Mouse (Mus musculus) Patski (cell line): ENCODE measurements around the gene Pagr1b. TPM values are rescaled to one million over a fixed set of nuclear protein-coding genes. Genes with fewer than 3 reads are reported as not detected.

ENCODE experiments used
- ATAC-seq: fragments of 100-300 bp; one replicate; pipeline ENCODE4 v1.8.0; 2021
- CTCF ChIA-PET: fragments of 350-600 bp; sonication (Branson Sonifier 250); formaldehyde crosslinking; loops from one replicate; lab custom pipeline; 2022; ENCODE audit warnings: inconsistent platforms; lab: Charles Lee
- POLR2A ChIA-PET: fragments of 350-600 bp; sonication (Branson Sonifier 250); formaldehyde crosslinking; loops from one replicate; lab custom pipeline; 2022; ENCODE audit warnings: antibody characterized with exemption, inconsistent platforms; lab: Charles Lee
- DNase-seq: peaks from one replicate; pipeline ENCODE4 v3.0.0-alpha.2; 2011; ENCODE audit warnings: low read depth, low spot score
- H3K27me3 ChIP-seq: fragments of 371-371 bp; one replicate; pipeline ENCODE4 v1.5.1; 2021
- CTCF ChIP-seq: fragments of 100-300 bp; IDR thresholded peaks from one replicate; pipeline ENCODE4 v1.5.1; 2021
- in situ Hi-C: fragments of 300-500 bp; cut with MboI; formaldehyde crosslinking; loops from 3 replicates; pipeline ENCODE4 v1.11.1; 2018; ENCODE audit warnings: low pct_unique_long_range_greater_than_20kb, mixed read lengths
- polyA plus RNA-seq: library from polyadenylated mRNA; unstranded; gene quantifications from one replicate; pipeline ENCODE4 v1.2.3, GENCODE M21; 2021

The Pagr1b gene
- polyA plus RNA-seq, 1 experiment from 2014 or later, result 0.33 TPM

DNA sequence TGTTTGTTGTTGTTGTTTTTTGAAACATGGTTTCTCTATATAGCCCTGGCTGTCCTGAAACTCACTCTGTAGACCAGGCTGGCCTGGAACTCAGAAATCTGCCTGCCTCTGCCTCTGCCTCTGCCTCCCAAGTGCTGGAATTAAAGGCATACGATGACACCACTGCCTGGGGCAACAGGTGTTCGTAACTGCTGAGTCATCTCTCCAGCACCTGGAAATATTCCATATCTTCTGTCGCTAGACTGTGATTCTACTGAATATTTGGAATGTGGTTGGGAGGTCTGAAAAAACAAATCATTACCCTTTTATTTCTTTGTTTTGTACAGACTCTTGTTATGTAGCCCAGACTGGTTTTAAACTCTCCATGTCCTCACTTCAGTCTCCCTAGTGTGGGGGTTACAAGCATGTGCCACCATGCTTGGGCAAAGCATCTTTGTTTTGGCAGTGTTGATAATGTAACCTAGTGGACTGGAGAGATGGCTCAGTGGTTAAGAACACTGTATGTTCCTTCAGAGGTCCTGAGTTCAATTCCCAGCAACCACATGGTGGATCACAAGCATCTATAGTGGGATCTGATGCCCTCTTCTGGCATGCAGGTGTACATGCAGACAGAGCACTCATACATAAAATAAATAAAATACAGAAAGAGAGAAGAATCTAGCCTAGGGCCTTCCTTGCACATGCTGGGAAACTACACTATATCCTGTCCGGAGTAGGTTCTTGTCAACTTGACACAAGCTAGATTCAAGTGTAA lies 12.0 kb downstream of the Pagr1b start:
- ChIA-PET CTCF (interaction anchor here (1.0 kb wide), 1 partner anchor 13 kb away, joined by 3 read pairs; the partner anchor contains the start of gene Pagr1a), POLR2A (interaction anchor here (0.5 to 0.6 kb wide), 2 partner anchors 10 to 220 kb away, joined by 3 to 4 read pairs; partner anchors contain the start of gene Mvp)
- no peak for TF ChIP-seq CTCF
- ATAC-seq, result no peak
- in situ Hi-C loops, result no loop called here
- DNase-seq, result no peak
- no peaks in the 10 kb centered on the region for H3K27me3 ChIP-seq

DNA sequence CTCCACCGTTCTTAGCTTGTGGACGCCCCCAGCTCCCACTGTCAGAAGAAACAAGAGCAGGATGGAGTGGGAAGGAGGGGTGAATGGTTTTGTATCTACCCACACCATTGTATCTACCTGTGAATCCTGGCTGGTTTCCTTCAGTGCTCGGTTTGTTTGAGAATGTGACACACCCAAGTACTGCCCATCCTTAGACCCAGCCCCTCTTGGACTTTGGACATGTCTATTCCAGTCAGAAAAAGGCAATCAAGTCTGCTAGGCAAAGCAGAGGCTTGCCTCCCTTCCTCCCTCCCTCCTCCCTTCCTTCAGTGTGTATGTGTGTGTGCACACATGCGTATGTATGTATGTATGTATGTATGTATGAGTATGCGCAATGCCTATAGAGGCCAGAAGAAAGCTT lies 12.7 kb downstream of the Pagr1b start:
- TF ChIP-seq CTCF, result no peak
- CTCF ChIA-PET, result no interaction called here
- in situ Hi-C loops, result no loop called here
- DNase-seq (no peak), ATAC-seq (no peak)
- POLR2A ChIA-PET, result interaction anchor here (0.5 kb wide), 1 partner anchor 11 kb away, joined by 3 read pairs; the partner anchor contains the start of gene Mvp
- no peaks in the 10 kb centered on the region for H3K27me3 ChIP-seq

DNA sequence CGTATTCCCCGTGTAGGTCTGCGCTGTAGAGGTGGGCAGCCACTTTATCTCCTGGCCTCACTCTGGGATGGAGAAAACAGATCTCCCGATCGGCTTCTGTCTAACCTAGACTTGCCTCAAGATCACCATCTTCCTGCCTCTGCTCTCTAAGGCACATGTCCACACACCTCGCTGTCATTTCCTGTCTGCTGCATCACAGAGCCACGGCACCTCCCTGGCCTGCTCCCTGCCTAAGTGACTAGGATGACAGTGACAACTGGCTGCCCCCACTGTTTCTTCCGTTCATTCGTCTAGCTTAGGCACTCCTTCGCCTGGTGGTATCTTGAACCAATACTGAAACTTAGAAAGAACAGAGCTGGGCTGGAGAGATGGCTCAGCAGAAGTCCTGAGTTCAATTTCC lies 16.7 kb downstream of the Pagr1b start:
- ChIA-PET POLR2A (interaction anchor here (0.5 kb wide), 1 partner anchor 8 kb away, joined by 3 read pairs; no protein-coding TSS in a partner anchor), CTCF (interaction anchor here (0.8 to 2.3 kb wide), 2 partner anchors 17 to 23 kb away, joined by 3 to 7 read pairs; partner anchors contain the start of genes Cdiptos, Pagr1a and Pagr1b)
- DNase-seq (no peak), ATAC-seq (no peak)
- no peak for TF ChIP-seq CTCF
- no peaks in the 10 kb centered on the region for H3K27me3 ChIP-seq
- in situ Hi-C loops, result no loop called here

DNA sequence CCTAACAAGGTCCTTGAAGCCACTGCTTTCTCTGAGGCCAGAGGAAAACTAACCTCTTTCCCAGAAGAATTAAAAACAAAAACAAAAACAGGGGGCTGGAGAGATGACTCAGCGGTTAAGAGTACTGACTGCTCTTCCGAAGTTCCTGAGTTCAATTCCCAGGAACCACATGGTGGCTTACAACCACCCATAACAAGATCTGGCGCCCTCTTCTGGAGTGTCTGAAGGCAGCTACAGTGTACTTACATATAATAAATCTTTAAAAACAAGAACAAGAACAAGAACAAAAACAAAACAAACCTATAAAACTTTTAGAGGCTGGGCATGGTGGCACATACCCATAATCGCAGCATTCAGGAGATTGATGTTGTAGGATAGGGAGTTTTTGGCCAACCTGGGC lies 19.8 kb downstream of the Pagr1b start:
- no peak for ATAC-seq
- in situ Hi-C loops, result no loop called here
- CTCF ChIA-PET, result interaction anchor here (1.2 kb wide), 1 partner anchor 15 kb away, joined by 3 read pairs; no protein-coding TSS in a partner anchor

DNA sequence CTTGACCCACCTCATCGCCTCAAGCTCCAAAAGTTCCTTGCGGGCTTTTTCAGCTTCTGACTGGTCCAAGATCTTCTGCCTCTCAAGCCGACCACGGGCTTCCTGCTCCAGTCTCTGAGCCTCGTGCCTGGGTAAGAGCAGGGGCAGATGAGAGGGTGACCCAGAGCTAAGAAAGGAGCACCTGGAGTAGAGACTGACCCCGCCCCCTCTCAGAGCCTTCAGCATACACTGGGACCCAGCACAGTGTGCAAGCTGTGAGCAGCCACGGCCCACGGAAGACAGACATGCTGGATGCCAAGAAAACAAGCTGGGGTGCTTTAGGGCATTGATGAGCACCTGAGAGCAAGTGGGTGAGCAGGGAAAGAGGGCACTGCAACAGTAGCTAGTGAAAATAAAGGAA lies 27.5 kb downstream of the Pagr1b start:
- TF ChIP-seq CTCF, result no peak
- no peaks in the 10 kb centered on the region for H3K27me3 ChIP-seq
- ChIA-PET CTCF (no interaction called here), POLR2A (interaction anchor here (0.6 kb wide), 1 partner anchor 22 kb away, joined by 3 read pairs; no protein-coding TSS in a partner anchor)
- in situ Hi-C loops, result no loop called here
- ATAC-seq, result no peak
- DNase-seq, result no peak

More for the DNA sequence above, 19.8 kb downstream of the Pagr1b start:
- TF ChIP-seq CTCF, result no peak
- no peaks in the 10 kb centered on the region for H3K27me3 ChIP-seq
- POLR2A ChIA-PET, result no interaction called here
- DNase-seq, result no peak

DNA sequence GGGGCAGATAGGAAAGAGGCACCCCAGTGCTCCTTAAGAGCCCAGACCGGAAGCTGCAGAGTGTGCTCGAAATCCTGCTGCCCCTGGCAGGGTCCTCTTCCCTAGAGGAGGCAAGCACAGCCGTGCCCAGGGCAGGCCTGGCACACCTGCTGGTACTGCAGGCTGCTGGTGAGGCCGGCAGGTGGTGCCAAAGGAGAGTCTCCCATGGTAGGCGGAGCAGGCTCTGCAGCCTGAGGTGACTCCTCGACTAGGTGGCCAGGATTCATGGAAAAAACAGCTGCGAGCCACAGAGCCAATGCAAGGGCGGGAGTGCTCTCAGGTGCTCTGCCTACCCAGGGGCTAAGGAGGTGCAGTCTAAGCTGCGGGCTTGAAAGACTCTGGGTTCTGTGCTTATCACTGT lies 30.0 kb downstream of the Pagr1b start:
- no peak for TF ChIP-seq CTCF
- ChIA-PET CTCF (no interaction called here), POLR2A (interaction anchor here (0.9 kb wide), 1 partner anchor 14 kb away, joined by 3 read pairs; no protein-coding TSS in a partner anchor)
- in situ Hi-C loops, result no loop called here
- DNase-seq, result no peak
- ATAC-seq, result peak; percentile 57
- H3K27me3 ChIP-seq, result no peaks in the 10 kb centered on the region

DNA sequence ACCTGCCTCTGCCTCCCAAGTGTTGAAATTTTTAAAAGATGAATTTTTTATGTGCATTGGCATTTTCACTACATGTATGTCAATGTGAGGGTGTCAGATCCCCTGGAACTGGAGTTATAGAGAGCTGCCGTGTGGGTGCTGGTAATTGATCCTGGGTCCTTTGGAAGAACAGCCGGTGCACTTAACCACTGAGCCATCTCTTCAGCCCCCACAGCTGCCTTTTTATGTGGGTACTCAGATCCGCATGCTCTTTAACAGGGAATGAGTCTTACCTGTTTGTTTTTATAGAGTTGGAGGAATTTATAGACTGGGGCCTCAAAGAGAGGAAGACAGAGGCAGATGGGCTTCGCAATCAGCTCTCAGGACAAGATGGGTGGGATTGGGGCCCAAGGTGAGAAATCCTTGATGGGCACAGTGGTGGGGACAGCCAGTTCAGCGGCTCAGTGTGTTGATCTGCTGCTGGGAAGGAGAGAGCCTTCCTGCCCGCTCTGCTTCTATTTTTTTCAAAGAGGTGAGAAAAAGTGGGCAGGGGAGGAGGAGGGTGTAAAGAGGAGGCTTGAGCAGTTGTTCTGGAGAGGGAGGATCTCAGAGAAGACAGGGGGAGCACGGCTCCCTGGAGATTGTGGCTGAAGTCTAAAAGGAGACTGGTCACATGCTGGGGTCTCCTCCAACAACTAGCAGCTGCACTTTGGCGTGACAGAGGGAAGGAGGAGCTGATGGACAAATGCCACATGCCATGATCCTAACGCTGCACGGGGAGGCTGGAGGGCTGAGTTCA lies 31.4 kb downstream of the Pagr1b start:
- DNase-seq (no peak), ATAC-seq (no peak)
- ChIA-PET CTCF (no interaction called here), POLR2A (no interaction called here)
- H3K27me3 ChIP-seq, result no peaks in the 10 kb centered on the region
- in situ Hi-C loops, result no loop called here
- TF ChIP-seq CTCF, result no peak

DNA sequence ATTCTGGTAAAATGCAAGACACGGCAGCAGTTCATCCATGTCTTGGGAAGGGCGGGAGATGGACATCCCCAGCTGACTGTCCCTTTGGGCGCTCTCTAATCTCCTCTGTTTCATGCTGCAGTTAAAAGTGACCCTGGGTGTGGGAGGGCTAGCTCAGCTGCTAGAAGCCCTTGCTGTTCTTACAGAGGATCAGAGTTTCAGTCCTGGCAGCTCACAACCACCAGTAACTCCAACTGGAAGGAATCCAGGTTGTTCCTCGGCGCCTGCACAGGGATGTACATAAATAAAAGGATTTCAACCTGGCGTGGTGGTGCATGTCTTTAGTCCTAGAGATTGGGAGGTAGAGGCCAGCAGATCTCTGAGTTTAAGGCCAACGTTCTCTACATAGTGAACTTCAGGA lies 33.2 kb downstream of the Pagr1b start:
- no peak for TF ChIP-seq CTCF
- no peaks in the 10 kb centered on the region for H3K27me3 ChIP-seq
- DNase-seq (no peak), ATAC-seq (no peak)
- CTCF ChIA-PET, result no interaction called here
- POLR2A ChIA-PET, result no interaction called here
- in situ Hi-C loops, result no loop called here

DNA sequence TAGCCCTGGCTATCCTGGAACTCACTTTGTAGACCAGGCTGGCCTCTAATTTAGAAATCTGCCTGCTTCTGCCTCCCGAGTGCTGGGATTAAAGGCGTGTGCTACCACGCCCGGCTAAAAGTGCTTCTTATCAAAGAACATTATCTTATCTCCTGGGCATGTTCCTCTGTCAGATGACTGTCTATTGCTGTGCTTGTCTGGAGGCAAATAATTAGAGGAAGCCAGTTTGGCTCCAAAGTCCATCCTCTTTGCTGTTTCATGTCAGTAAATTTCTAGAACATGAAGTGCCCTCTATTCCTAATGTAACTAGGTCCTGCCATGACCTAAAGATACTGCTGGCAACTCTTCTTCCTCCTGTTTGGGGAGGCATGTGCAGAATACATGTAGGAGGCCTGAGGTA lies 34.2 kb downstream of the Pagr1b start:
- no peak for TF ChIP-seq CTCF
- ChIA-PET POLR2A (interaction anchor here (1.8 kb wide), 1 partner anchor 35 kb away, joined by 4 read pairs; the partner anchor contains the start of genes Pagr1a and Pagr1b), CTCF (no interaction called here)
- ATAC-seq (no peak), DNase-seq (no peak)
- in situ Hi-C loops, result no loop called here
- no peaks in the 10 kb centered on the region for H3K27me3 ChIP-seq

DNA sequence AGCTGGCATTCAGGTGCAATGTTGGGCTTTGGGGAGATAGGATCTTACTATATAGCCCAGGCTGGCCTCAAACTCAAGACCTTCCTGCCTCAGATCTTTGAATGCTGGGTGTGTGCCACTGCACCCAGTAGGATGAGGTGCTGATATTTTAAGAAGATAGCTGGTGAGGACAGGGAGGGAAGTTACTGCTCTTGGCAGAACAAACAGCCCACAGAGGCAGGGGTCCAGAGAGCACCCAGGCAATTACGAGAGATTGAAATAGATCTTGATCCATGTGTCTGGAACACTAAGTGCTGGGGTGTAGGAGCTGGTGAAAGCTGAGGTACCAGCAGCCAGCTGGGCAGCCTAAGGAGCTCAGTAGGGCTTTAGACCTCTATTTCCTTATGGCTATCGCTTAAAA lies 34.7 kb downstream of the Pagr1b start:
- DNase-seq (no peak), ATAC-seq (no peak)
- H3K27me3 ChIP-seq, result no peaks in the 10 kb centered on the region
- in situ Hi-C loops, result no loop called here
- ChIA-PET CTCF (no interaction called here), POLR2A (interaction anchor here (1.8 kb wide), 1 partner anchor 35 kb away, joined by 4 read pairs; the partner anchor contains the start of genes Pagr1a and Pagr1b)
- no peak for TF ChIP-seq CTCF

DNA sequence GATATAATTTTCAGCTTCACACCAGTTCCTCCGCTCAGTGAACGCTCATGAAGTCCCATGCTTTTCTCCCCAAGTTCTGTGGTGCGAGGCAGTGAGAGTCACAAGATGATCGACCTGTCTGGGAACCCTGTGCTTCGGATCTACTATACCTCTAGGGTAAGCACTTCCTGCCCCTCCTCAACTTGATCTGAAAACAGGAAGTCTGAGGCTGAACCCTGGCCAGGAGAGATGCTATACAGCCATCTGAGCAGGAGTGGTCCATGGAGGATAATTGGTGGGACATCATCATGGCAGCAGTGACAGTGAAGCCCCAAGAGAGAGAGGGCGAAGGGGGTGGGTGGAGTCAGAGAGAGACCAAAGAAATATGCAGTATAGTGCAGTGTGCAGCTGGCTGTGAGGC lies 37.4 kb downstream of the Pagr1b start:
- CTCF ChIA-PET, result no interaction called here
- no peak for TF ChIP-seq CTCF
- DNase-seq, result no peak
- in situ Hi-C loops, result no loop called here
- H3K27me3 ChIP-seq, result no peaks in the 10 kb centered on the region
- POLR2A ChIA-PET, result no interaction called here
- no peak for ATAC-seq
